Mouse (Mus musculus) urinary bladder, postnatal 4 days (tissue): ENCODE results near the gene Olfr196.
"Not testable (repeated sequence)": the region's sequence is repeated elsewhere in the genome, so short reads cannot be mapped to it uniquely, and the experiment has no call there.

Source experiments
- DNase-seq, 2 experiments: peaks; one replicate each; pipeline ENCODE4 v3.0.0; 2021 to 2022; ENCODE audit warnings: low spot score in 2 of 2

Gene Olfr196

GRCm38 (mm10) chr16:59170354-59170753, at the start of gene Olfr196:
Gene Olfr196 (minus strand): TSS chr16:59170454.
- no peak for DNase-seq

GRCm38 (mm10) chr16:59219667-59220066, 49.4 kb upstream of the Olfr196 start, which contains the start of gene Olfr199:
Gene Olfr199 (minus strand): TSS chr16:59219767.
- DNase-seq: not testable (repeated sequence)

GRCm38 (mm10) chr16:59217861-59218260, 47.6 kb upstream of the Olfr196 start:
- DNase-seq: not testable (repeated sequence)

GRCm38 (mm10) chr16:59203433-59203832, 33.2 kb upstream of the Olfr196 start, which contains the start of gene Olfr198:
Gene Olfr198 (minus strand): TSS chr16:59203533.
- DNase-seq: not testable (repeated sequence)

GRCm38 (mm10) chr16:59151996-59152395, 18.3 kb downstream of the Olfr196 start:
- DNase-seq: no peak

- no peak for DNase-seq
Measured at GRCm38 (mm10) chr16:59146746-59147145, 23.5 kb downstream of the Olfr196 start, which contains the start of gene Olfr195. Gene Olfr195 (plus strand): TSS chr16:59147046.

- DNase-seq: no peak
Measured at GRCm38 (mm10) chr16:59141105-59141504, 29.1 kb downstream of the Olfr196 start.

- DNase-seq: no peak
Measured at GRCm38 (mm10) chr16:59130740-59131139, 39.5 kb downstream of the Olfr196 start.

GRCm38 (mm10) chr16:59120969-59121368, 49.3 kb downstream of the Olfr196 start, which contains the start of gene Olfr194:
Gene Olfr194 (minus strand): TSS chr16:59121069.
- no peak for DNase-seq
